Mouse (Mus musculus): Measurements from ENCODE around the gene Vmn1r172.
"Not testable (repeated sequence)": the region's sequence is repeated elsewhere in the genome, so short reads cannot be mapped to it uniquely, and the experiment has no call there.

The Vmn1r172 gene

DNA sequence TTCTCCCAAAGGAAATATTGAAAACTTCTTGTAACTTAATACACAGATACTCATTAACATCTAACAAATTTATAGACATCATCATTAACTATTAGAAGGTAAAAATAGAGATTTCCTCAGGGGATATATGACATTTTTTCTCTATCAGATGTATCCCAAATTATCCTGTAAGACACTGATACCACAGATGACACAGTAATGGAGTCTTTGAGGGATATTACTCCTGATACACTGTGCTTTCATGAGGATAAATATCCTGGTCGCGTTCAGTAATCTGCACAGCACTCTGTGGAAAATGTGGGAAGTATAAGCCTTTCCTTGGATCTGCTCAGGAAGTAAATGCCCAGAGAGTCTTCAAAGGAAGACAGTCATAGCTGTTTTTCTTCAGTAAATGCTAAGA lies at the start of gene Vmn1r172:
Gene Vmn1r172, plus strand, starts transcription at position 301 of the 400 bp plus-strand sequence.
- DNase-seq: no peak

DNA sequence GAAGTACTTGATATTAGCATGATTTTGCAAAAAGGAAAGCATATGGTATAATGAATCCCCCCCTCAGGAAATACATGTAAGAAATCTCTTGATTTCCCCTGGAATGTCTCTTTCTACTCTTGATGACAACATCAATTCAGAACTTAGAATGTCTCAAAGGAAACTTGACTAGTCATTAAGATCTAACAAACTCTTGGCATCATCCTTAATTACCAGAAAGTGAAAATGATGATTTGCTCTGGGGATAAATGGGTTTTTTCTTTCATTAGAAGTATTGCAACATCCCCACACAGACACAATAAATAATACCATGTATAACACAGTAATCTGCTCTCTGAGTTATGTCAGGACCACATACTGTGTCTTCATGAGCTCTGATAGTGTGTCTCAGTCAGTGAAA lies 27.7 kb upstream of the Vmn1r172 start, which contains the start of gene Vmn1r171:
Gene Vmn1r171, plus strand, starts transcription at position 301 of the 400 bp plus-strand sequence.
- no peak for DNase-seq

DNA sequence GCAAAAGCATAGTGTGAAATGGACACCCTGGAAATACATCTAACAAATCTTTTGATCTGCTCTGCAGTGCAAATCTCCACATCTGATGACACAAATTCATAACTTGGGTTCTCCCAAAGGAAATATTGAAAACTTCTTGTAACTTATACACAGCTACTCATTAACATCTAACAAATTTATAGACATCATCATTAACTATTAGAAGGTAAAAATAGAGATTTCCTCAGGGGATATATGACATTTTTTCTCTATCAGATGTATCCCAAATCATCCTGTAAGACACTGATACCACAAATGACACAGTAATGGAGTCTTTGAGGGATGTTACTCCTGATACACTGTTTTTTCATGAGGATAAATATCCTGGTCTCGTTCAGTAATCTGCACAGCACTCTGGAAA lies 42.3 kb downstream of the Vmn1r172 start, which contains the start of gene Vmn1r173:
Gene Vmn1r173, plus strand, starts transcription at position 301 of the 400 bp plus-strand sequence.
- DNase-seq: not testable (repeated sequence)

All from kidney, adult 18-20 months (tissue).